Mouse (Mus musculus) splenic B cell, adult 2 months (primary cell): ENCODE results near the gene Dennd1a.
A peak's percentile ranks its signal among the peaks of the same experiment; 100 is the strongest.

Experiments used
- DNase-seq: peaks from one replicate; pipeline ENCODE4 v3.0.0-alpha.2; 2011; ENCODE audit warnings: low read depth, low spot score
- H3K27me3 ChIP-seq: 2 replicates; pipeline ENCODE4 v1.6.1; 2012; ENCODE audit warnings: mild to moderate bottlenecking, low read length, moderate library complexity, mixed read lengths; ENCODE audit not compliant: control insufficient read depth, poor library complexity, insufficient read depth, severe bottlenecking
- H3K36me3 ChIP-seq: 2 replicates; pipeline ENCODE4 v1.6.1; 2012; ENCODE audit warnings: mild to moderate bottlenecking, low read length, moderate library complexity, mixed read lengths; ENCODE audit not compliant: control insufficient read depth, poor library complexity, insufficient read depth, severe bottlenecking

Gene Dennd1a

DNA sequence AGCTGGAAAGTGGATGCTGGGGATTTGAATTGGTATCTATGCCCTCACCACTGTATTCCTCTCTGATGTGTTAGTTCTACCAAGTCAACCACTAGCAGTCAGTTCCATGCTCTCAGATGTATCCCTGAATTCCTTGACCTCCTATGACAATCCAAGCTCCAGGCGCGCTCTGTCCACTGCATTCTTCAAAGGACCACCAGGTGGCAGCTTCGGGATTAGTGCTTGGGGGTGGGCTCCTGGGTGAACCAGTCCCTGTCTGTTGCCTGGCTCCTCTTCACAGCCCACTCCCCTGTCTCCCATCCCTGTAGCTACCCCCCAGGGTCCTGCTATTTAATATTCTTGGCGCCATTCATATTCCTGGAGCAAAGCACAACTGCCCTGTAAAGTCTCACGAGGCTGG lies 512.6 kb downstream of the Dennd1a start:
- no peaks in the 10 kb centered on the region for H3K36me3 ChIP-seq
- H3K27me3 ChIP-seq = no peaks in the 10 kb centered on the region
- no peak for DNase-seq

DNA sequence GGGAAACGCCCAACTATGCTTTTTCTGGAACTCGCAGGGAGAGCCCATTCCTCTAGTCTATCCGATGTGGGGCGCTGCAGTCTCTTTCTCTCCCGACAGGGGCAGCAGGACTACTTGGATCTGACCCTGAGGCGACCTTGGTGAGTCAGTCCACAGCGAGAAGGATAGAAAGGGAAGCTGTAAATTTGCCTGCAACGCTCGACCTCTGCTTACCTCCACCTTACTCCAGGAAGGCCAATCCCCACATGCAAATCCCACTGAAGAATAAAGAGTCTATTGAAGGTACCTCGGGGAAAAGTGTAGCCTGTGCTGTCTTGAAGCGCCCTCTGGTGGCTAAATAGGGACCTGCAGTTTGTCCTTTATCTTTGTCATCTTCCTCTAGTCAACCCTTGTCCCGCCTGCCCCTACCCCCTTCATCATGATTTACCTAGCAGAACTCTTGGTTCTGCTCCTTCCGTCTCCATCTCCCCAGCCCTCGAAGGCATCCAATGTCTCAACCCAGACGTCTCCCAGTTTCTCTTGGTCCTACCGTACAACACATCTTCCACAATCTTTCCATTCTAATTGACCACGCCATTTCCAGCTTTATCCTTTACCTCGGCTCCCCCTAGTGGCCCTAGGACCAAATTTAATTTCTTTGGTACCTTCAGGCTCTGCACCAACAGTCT lies 515.4 kb downstream of the Dennd1a start:
- Histone ChIP-seq H3K27me3 (no peaks in the 10 kb centered on the region), H3K36me3 (no peaks in the 10 kb centered on the region)
- peak; percentile 93 for DNase-seq

DNA sequence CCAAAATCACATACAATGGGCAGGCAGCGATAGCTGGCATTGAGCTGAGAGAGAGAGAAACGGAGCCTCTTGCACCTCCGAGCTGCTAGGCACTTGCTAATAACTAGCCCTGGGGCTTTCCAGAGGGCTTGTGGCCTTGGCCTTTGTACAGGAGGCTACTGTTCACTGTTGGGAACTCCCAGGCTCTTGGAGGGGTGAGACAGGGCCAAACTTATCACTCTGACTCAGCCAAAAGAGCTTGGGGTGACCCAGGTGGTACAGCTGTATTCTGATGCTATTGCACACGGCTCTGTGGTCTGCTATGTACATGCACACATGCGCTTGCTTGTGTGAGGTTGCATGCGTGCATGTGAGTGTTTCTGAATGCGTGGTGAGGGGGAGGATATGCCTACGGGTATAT lies 517.4 kb downstream of the Dennd1a start:
- Histone ChIP-seq H3K36me3 (no peaks in the 10 kb centered on the region), H3K27me3 (no peaks in the 10 kb centered on the region)
- DNase-seq = no peak

DNA sequence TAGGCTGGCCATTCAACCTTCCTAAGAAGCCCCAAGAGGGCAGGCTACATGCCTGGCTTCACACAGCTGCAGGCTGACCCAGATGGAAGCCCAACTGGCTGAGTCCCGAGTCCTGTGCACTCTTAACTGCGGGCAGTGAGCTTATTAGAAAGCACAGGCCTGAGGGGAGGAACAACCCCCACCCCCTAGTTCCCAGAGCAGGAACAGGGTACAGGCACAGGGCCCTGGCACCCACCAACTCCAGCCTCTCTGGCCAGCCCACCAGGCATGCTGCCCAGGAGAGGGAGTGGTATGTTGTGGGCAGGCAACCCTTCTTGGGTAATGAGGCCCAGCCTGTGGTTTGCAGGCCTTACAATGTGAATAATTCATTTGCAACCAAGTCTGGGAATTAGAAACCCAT lies 518.3 kb downstream of the Dennd1a start:
- no peaks in the 10 kb centered on the region for H3K36me3 ChIP-seq
- no peaks in the 10 kb centered on the region for H3K27me3 ChIP-seq
- no peak for DNase-seq

DNA sequence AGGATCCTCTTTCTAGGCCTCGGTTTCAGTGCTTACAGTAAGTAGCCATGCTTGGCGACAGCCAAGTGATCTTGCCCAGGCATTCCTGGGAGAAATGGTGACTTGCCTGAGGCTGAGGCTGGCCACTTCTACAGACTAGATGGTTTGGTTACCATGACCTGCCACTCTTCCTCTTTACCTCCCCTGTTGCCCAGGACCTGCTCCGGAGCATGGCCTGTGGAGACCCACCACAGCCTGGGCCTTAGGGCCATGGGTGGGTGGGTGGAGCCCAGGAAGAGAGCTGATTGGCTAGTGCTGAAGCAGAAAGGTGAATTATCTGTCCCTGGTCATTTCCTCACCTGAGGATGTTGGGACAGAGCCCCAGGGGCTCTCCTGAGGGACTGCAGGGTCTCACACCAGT lies 519.5 kb downstream of the Dennd1a start:
- DNase-seq = no peak
- H3K36me3 ChIP-seq = no peaks in the 10 kb centered on the region
- H3K27me3 ChIP-seq = no peaks in the 10 kb centered on the region

DNA sequence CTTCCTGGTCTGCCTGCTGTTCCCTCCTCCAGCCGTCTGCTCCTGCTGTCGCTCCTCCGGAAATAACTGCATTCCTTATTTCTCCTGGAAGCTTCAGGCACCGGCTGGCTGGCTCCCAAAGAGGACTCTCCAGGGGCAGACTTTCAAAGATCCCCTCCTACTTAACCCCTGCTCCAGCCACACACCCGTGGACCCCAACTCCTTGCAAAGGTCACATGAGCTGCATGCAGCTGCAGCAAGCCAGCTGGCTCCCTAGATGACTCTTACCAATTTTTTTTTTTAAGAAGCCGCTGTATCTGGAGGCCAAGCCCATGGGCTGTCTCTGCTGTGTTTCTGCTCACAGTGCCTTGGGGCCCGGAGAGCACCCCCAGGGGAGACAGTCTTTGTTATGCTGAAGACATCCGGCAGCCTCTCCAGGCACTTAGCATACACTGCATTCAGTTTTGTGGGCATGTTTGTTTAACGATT lies 520.1 kb downstream of the Dennd1a start:
- Histone ChIP-seq H3K36me3 (no peaks in the 10 kb centered on the region), H3K27me3 (no peaks in the 10 kb centered on the region)
- peak; percentile 73 for DNase-seq

DNA sequence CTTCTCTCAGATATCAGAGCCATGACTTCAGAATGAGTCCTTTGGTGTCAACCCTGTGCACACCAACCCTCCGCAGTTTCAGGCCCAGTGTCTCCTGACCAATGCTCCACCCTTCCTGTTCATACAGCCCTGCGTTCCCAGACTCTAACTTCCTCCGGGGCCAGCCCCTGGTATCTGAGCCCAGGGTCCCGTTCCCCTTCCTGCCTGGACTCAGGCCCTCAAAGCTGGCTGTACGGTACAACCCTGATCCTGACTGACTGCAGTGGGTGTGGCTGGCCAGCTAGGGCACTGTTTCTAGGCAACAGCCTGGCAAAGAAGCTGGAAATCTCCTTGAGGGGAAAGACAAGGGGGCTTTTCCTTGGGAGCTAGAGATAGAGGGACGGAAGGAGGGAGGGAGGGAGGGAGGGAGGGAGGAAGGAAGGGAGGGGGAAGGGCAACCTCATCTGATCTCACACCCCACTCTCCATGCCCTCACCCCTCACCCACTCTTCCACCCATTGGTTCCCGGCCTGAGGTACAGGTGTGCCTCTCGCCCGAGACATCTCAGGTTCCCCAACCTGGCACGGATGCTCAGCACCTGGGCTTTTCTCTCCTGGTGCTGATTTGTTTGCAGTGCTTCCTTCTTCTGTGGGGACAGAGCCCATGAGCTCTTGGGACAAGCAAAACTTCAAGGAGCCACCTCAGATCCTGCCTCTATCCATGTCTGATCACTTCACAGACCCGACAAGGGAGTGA lies 521.0 kb downstream of the Dennd1a start:
- Histone ChIP-seq H3K27me3 (no peaks in the 10 kb centered on the region), H3K36me3 (no peaks in the 10 kb centered on the region)
- no peak for DNase-seq

DNA sequence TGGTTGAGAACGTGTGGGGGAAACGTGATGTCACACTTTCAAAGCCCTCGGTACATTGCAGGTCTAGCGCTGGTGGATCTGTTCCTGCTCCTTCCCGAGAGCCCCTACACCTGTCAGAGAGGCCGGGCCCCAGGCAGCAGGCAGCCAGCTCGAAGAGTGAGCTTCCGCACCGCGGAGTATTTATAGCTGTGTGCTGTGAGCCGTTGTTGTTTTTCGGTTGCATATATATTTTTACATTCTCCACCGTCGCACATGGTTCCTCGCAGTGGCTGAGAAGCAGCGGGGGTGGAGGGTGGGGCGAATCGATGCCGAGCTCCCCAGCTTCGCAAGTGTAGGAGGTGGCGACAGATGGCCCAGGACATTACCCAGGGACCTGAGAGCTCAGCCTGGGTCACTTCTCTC lies 522.1 kb downstream of the Dennd1a start:
- peak; percentile 86 for DNase-seq

DNA sequence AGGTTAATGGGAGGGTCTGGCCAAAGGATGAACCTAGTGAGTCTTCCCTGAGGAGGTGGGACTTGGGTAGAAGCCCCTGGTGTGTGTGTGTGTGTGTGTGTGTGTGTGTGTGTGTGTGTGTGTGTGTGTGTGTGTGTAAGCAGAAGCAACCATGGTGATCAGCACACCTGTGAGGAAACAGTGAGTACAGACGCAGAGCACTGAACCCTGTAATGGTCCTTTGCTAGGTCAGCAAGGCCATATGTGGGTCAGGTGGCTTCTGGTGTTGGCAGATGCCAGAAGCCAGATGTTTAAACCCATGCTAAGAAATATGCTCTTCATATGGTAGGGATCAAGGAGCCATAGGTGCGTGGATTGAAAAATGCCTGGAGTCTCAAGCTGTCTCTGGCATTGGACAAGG lies 522.7 kb downstream of the Dennd1a start:
- peak; percentile 55 for DNase-seq
- Histone ChIP-seq H3K27me3 (no peaks in the 10 kb centered on the region), H3K36me3 (no peaks in the 10 kb centered on the region)

More for the DNA sequence above, 522.1 kb downstream of the Dennd1a start:
- Histone ChIP-seq H3K36me3 (no peaks in the 10 kb centered on the region), H3K27me3 (no peaks in the 10 kb centered on the region)

DNA sequence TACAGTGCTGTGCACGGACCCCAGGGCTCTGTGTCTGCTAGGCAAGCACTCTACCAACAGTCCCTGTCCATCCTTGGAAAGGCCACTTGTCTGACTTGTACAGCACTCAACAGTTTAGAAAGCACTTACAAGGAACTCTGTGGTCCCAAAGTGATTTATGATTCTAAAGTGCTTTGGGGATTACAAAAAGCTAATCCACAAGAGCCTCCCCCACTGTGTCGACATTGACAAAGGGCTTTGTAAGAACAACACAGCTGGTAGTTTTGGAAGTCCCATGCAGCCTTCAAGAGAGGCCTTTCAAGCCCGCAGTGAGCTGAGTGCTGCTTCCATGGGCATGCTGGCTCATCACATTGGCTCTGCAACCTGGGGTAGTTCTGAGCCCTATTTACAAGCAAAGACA lies 523.6 kb downstream of the Dennd1a start:
- Histone ChIP-seq H3K36me3 (no peaks in the 10 kb centered on the region), H3K27me3 (no peaks in the 10 kb centered on the region)
- DNase-seq = no peak

DNA sequence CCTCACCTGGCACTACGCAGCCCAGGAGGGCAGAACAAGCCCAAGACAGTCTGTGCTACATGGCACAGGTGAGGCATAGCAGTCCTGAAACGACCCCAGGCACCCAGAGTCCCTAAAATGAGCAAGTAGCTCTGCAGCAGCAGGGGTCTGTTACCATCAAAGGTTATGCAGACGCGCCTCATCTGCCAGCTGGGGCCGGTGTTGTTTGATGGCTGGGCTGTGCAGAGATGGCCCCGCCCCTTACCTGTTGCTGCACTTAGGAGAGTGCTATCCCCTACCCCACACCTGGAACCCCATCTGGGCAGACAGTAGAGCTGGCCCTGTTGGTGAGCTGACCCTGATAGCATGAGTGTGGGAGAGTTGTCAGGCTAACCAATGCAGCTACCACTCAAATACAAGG lies 526.6 kb downstream of the Dennd1a start:
- DNase-seq = no peak
- no peaks in the 10 kb centered on the region for H3K36me3 ChIP-seq
- H3K27me3 ChIP-seq = no peaks in the 10 kb centered on the region

DNA sequence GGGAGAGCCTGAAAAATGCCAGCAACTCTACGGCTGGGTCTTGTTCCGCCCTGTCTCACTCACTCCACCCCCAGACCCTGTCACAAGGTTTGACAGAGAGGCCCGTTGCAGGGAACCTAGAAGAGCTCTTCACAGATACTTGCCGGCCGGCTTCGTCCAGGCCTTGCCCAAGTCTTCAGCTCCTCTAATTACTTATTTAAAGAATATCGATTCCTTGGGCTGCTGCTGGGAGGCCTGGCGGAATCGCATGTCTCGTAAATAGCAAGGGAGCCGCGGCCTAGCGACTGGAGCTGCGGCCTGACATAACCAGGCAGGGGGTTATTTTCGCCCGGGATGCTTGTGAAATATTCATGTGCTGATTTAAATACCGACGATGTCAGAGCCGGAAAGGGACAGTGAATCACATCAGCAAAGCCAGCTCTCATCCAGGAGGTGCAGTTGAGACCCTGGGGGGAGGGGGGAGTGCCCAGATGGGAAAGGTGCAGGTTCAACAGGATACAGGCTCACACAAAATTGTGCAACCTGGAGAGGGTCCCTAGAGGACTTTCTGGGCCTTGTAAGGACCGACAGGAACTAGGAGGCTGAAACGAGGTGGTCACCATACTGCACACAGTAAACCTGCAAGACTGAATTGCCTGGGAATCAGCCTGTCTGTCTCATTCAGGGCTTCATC lies 528.7 kb downstream of the Dennd1a start:
- no peaks in the 10 kb centered on the region for H3K27me3 ChIP-seq
- DNase-seq = no peak
- no peaks in the 10 kb centered on the region for H3K36me3 ChIP-seq

DNA sequence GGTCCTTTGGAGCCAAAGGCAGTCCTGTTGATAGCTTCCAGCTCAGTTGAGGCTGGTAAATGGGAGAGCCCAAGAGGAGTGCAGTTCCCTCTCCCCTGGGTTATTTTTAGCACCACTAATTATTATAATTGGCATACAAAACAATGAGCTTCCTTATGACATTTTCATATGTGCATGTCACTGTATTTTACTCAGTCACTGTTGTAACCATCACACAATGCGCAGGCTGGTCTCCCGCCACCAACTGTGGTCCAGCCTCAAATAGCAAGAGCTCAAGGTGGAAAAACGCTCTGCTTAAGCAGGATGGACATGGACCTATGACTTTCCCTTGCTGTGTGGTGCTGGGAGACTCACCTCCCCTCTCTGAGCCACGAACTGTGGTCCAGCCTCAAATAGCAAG lies 529.4 kb downstream of the Dennd1a start:
- Histone ChIP-seq H3K36me3 (no peaks in the 10 kb centered on the region), H3K27me3 (no peaks in the 10 kb centered on the region)
- no peak for DNase-seq

DNA sequence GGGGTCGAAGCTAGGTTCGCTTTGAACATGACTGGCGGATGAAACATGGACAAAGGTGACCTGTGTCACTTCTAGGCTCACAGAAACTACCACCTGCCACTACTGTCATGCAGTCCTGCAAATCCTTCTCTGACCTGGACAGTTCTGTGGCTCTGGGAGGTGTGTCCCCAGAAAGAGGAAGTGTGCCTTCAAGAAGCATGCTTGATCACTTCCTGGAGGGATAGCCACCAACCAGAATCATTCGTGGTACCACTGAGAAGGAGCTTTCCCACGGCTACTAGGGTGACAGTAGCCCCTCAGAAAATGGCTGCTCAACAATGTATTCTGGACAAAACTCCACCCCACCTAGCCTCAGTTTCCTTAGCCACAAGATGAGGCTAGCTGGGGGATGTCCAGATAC lies 530.2 kb downstream of the Dennd1a start:
- no peaks in the 10 kb centered on the region for H3K27me3 ChIP-seq
- no peaks in the 10 kb centered on the region for H3K36me3 ChIP-seq
- DNase-seq = peak; percentile 78

DNA sequence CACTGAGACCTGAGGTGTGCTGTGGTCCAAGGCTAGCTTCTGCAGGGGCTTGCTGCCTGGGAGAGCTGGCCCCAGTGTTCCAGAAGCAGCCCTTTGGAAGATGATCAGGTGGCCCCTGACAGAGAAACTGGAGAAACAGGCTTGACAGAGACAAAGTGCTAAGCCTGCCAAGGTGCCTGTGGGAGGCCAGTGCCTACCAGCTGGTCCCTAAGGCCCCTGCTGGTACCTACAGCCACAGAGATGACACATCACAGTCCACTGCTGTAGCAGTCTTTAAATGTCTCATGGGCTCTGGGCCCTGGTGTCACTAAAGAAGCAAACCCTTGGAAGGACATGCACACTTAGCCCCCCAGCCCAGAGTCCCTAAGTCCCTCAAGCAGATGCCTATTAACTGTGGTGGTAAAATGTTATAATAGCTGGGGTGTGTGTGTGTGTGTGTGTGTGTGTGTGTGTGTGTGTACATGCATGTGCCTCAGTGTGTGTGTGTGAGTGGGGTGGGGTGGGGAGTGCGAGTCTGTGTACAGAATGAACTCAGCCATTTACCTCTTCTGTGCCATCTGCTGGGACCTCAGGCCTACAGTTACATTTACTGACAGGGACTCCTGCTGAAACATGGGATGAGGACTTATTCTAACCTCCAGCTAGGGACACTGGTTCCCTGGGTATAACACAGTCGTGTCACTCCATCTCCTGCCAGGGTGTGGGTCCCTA lies 530.8 kb downstream of the Dennd1a start:
- Histone ChIP-seq H3K36me3 (no peaks in the 10 kb centered on the region), H3K27me3 (no peaks in the 10 kb centered on the region)
- DNase-seq = no peak
